Mouse (Mus musculus) embryonic facial prominence, embryonic 14.5 days (tissue): ENCODE results near the gene Pak1ip1. TPM values are rescaled to one million over a fixed set of nuclear protein-coding genes. Genes with fewer than 3 reads are reported as not detected.
"Not testable (repeated sequence)": the region's sequence is repeated elsewhere in the genome, so short reads cannot be mapped to it uniquely, and the experiment has no call there.

Experiments
- ATAC-seq: fragments of 200-750 bp; cut with Nextera tagmentation; 2 replicates; pipeline ENCODE4 v1.8.0; 2017; ENCODE audit warnings: low read depth, moderate number of reproducible peaks, moderate TSS enrichment
- DNase-seq: peaks from one replicate; pipeline ENCODE4 v3.0.0-alpha.2; 2015; ENCODE audit warnings: low spot score
- H3K27ac ChIP-seq: fragments of 300-500 bp; sonication (generic); replicated peaks from 2 replicates; pipeline ENCODE4 v1.5.1; 2014; ENCODE audit warnings: low read depth, mild to moderate bottlenecking, low read length, moderate library complexity
- H3K27me3 ChIP-seq: fragments of 300-500 bp; sonication (generic); replicated peaks from 2 replicates; pipeline ENCODE4 v1.6.1; 2014; ENCODE audit warnings: low read length; ENCODE audit not compliant: control insufficient read depth, insufficient read depth
- H3K36me3 ChIP-seq: fragments of 300-500 bp; sonication (generic); 2 replicates; pipeline ENCODE4 v1.6.1; 2014; ENCODE audit warnings: low read length, mixed read lengths; ENCODE audit not compliant: control insufficient read depth, insufficient read depth
- H3K4me1 ChIP-seq: fragments of 300-500 bp; sonication (generic); 2 replicates; pipeline ENCODE4 v1.6.1; 2014; ENCODE audit warnings: antibody characterized with exemption, low read length; ENCODE audit not compliant: control insufficient read depth, insufficient read depth
- H3K4me2 ChIP-seq: fragments of 300-500 bp; sonication (generic); 2 replicates; pipeline ENCODE4 v1.6.1; 2014; ENCODE audit warnings: low read depth, mild to moderate bottlenecking, low read length, moderate library complexity, mixed read lengths
- H3K4me3 ChIP-seq: fragments of 300-500 bp; sonication (generic); 2 replicates; pipeline ENCODE4 v1.5.1; 2014; ENCODE audit warnings: low read depth, mild to moderate bottlenecking, low read length
- H3K9ac ChIP-seq: fragments of 300-500 bp; sonication (generic); 2 replicates; pipeline ENCODE4 v1.6.1; 2014; ENCODE audit warnings: low read depth, mild to moderate bottlenecking, low read length, moderate library complexity, mixed read lengths
- H3K9me3 ChIP-seq: fragments of 300-500 bp; sonication (generic); 2 replicates; pipeline ENCODE4 v1.6.1; 2016; ENCODE audit warnings: low read length; ENCODE audit not compliant: control insufficient read depth
- WGBS: fragments of 180-500 bp; shearing (Covaris S2); extraction: QIAGEN DNeasy Blood & Tissue Kit; methylation state at CpG from one replicate; pipeline ENCODE4 v1.1.7; 2014; 5-methylcytosine and 5-hydroxymethylcytosine counted together
- polyA plus RNA-seq: library from polyadenylated mRNA; unstranded; fragments of >200 nt; fragmentation: Nextera tagmentation; extraction: Ambion mirVana; gene quantifications from 2 replicates; pipeline ENCODE4 v1.2.1, GENCODE M21; 2014

Gene Pak1ip1
- polyA plus RNA-seq, 1 experiment from 2014 or later: 58.7 TPM

GRCm38 (mm10) chr13:40971831-40972230, 29.0 kb upstream of the Pak1ip1 start:
- no peaks in the 10 kb centered on the region for H3K9me3 ChIP-seq
- no peak overlapping the region for H3K4me3 ChIP-seq
- no peak overlapping the region for H3K4me2 ChIP-seq
- H3K4me1 ChIP-seq: no peaks in the 10 kb centered on the region
- H3K36me3 ChIP-seq: no peaks in the 10 kb centered on the region
- no peak overlapping the region for H3K9ac ChIP-seq
- H3K27ac ChIP-seq: no peak overlapping the region
- DNase-seq (no peak), ATAC-seq (no peak)
- 84% methylated on average over 2 of the region's 2 CpGs for WGBS
- H3K27me3 ChIP-seq: no peaks in the 10 kb centered on the region

- no peak overlapping the region for H3K4me2 ChIP-seq
- H3K9ac ChIP-seq: no peak overlapping the region
- no peak for DNase-seq
- no peaks in the 10 kb centered on the region for H3K4me1 ChIP-seq
- ATAC-seq: no peak
- H3K36me3 ChIP-seq: no peaks in the 10 kb centered on the region
- H3K9me3 ChIP-seq: no peaks in the 10 kb centered on the region
- no peaks in the 10 kb centered on the region for H3K27me3 ChIP-seq
- WGBS: 86% methylated on average over 5 of the region's 5 CpGs
- H3K4me3 ChIP-seq: no peak overlapping the region
- no peak overlapping the region for H3K27ac ChIP-seq
These were observed 27.8 kb upstream of the Pak1ip1 start for GRCm38 (mm10) chr13:40972976-40973375.

GRCm38 (mm10) chr13:40977609-40978008, 23.2 kb upstream of the Pak1ip1 start:
- WGBS: 19% methylated on average over 7 of the region's 7 CpGs
- H3K36me3 ChIP-seq: no peaks in the 10 kb centered on the region
- H3K27me3 ChIP-seq: no peaks in the 10 kb centered on the region
- DNase-seq (no peak), ATAC-seq (no peak)
- no peak overlapping the region for H3K9ac ChIP-seq
- no peaks in the 10 kb centered on the region for H3K9me3 ChIP-seq
- no peak overlapping the region for H3K4me3 ChIP-seq
- no peak overlapping the region for H3K4me2 ChIP-seq
- no peak overlapping the region for H3K27ac ChIP-seq
- no peaks in the 10 kb centered on the region for H3K4me1 ChIP-seq

GRCm38 (mm10) chr13:40978652-40979051, 22.2 kb upstream of the Pak1ip1 start:
- Histone ChIP-seq H3K4me2 (no peak overlapping the region), H3K27ac (no peak overlapping the region), H3K36me3 (no peaks in the 10 kb centered on the region), H3K9ac (no peak overlapping the region), H3K4me1 (no peaks in the 10 kb centered on the region), H3K27me3 (no peaks in the 10 kb centered on the region), H3K9me3 (no peaks in the 10 kb centered on the region), H3K4me3 (no peak overlapping the region)
- ATAC-seq (no peak), DNase-seq (no peak)
- WGBS: 75% methylated on average over 4 of the region's 4 CpGs

- H3K4me1 ChIP-seq: no peaks in the 10 kb centered on the region
- WGBS: 48% methylated on average over 2 of the region's 2 CpGs
- H3K27me3 ChIP-seq: no peaks in the 10 kb centered on the region
- no peak for ATAC-seq
- no peaks in the 10 kb centered on the region for H3K36me3 ChIP-seq
- no peak overlapping the region for H3K9ac ChIP-seq
- H3K4me3 ChIP-seq: no peak overlapping the region
- DNase-seq: no peak
- H3K27ac ChIP-seq: no peak overlapping the region
- H3K9me3 ChIP-seq: no peaks in the 10 kb centered on the region
- H3K4me2 ChIP-seq: no peak overlapping the region
These were observed 21.5 kb upstream of the Pak1ip1 start for GRCm38 (mm10) chr13:40979321-40979720.

GRCm38 (mm10) chr13:40982759-40983158, 18.1 kb upstream of the Pak1ip1 start:
- H3K36me3 ChIP-seq: no peaks in the 10 kb centered on the region
- no peak overlapping the region for H3K4me2 ChIP-seq
- ATAC-seq (no peak), DNase-seq (no peak)
- WGBS: 71% methylated on average over 1 of the region's 1 CpGs
- H3K9me3 ChIP-seq: no peaks in the 10 kb centered on the region
- no peaks in the 10 kb centered on the region for H3K4me1 ChIP-seq
- H3K27me3 ChIP-seq: no peaks in the 10 kb centered on the region
- H3K27ac ChIP-seq: no peak overlapping the region
- H3K4me3 ChIP-seq: no peak overlapping the region
- H3K9ac ChIP-seq: no peak overlapping the region

- Histone ChIP-seq H3K9me3 (no peaks in the 10 kb centered on the region), H3K27me3 (no peaks in the 10 kb centered on the region), H3K4me3 (no peak overlapping the region), H3K9ac (no peak overlapping the region), H3K36me3 (no peaks in the 10 kb centered on the region), H3K27ac (no peak overlapping the region), H3K4me2 (no peak overlapping the region), H3K4me1 (no peaks in the 10 kb centered on the region)
- DNase-seq (no peak), ATAC-seq (no peak)
- 86% methylated on average over 5 of the region's 5 CpGs for WGBS
These were observed 14.7 kb upstream of the Pak1ip1 start for GRCm38 (mm10) chr13:40986081-40986480.

GRCm38 (mm10) chr13:40987608-40988303, 13.1 kb upstream of the Pak1ip1 start:
- H3K9ac ChIP-seq, H3K27me3 ChIP-seq, H3K36me3 ChIP-seq, H3K4me2 ChIP-seq, H3K4me3 ChIP-seq, H3K27ac ChIP-seq, H3K9me3 ChIP-seq, H3K4me1 ChIP-seq, DNase-seq, ATAC-seq: not testable (repeated sequence)
- 62% methylated on average over 4 of the region's 4 CpGs for WGBS

- no peaks in the 10 kb centered on the region for H3K36me3 ChIP-seq
- DNase-seq: no peak
- no peak overlapping the region for H3K4me2 ChIP-seq
- H3K27me3 ChIP-seq: no peaks in the 10 kb centered on the region
- no peaks in the 10 kb centered on the region for H3K4me1 ChIP-seq
- no peaks in the 10 kb centered on the region for H3K9me3 ChIP-seq
- H3K4me3 ChIP-seq: no peak overlapping the region
- no peak overlapping the region for H3K27ac ChIP-seq
- 48% methylated on average over 2 of the region's 2 CpGs for WGBS
- ATAC-seq: no peak
- H3K9ac ChIP-seq: no peak overlapping the region
These were observed 12.4 kb upstream of the Pak1ip1 start for GRCm38 (mm10) chr13:40988418-40988817.
